Mouse (Mus musculus) olfactory bulb, adult 2 months (tissue): ENCODE results near the gene Tcf7l1. TPM values are rescaled to one million over a fixed set of nuclear protein-coding genes. Genes with fewer than 3 reads are reported as not detected.

Source experiments
- H3K27ac ChIP-seq: fragments of 200-500 bp; 2 replicates; pipeline ENCODE4 v1.5.1; 2012; ENCODE audit warnings: low read depth, low read length; ENCODE audit not compliant: insufficient read depth
- H3K4me1 ChIP-seq: fragments of 200-500 bp; 2 replicates; pipeline ENCODE4 v1.6.1; 2012; ENCODE audit warnings: low read length; ENCODE audit not compliant: control insufficient read depth, insufficient read depth
- H3K4me3 ChIP-seq: fragments of 200-500 bp; 2 replicates; pipeline ENCODE4 v1.5.1; 2012; ENCODE audit warnings: mild to moderate bottlenecking, low read depth, low read length, moderate library complexity; ENCODE audit not compliant: insufficient read depth
- CTCF ChIP-seq: fragments of 200-500 bp; IDR thresholded peaks from 2 replicates; pipeline ENCODE4 v1.5.1; 2012; ENCODE audit warnings: low read depth, mild to moderate bottlenecking, low read length, moderate library complexity; ENCODE audit not compliant: insufficient read depth
- POLR2A ChIP-seq: fragments of 200-500 bp; IDR thresholded peaks from 2 replicates; pipeline ENCODE4 v1.6.1; 2012; ENCODE audit warnings: mild to moderate bottlenecking, low read depth, low read length, moderate library complexity; ENCODE audit not compliant: insufficient read depth
- WGBS: fragments of 180-500 bp; shearing (Covaris S2); methylation state at CpG from one replicate; pipeline ENCODE4 v1.1.7; 2018; 5-methylcytosine and 5-hydroxymethylcytosine counted together
- polyA plus RNA-seq: library from polyadenylated mRNA; stranded (reverse); fragments of >200 nt; gene quantifications from 2 replicates; pipeline ENCODE4 v1.2.4, GENCODE M21; 2012; ENCODE audit warnings: low replicate concordance; ENCODE audit not compliant: missing spikeins, insufficient read depth, insufficient read length

The Tcf7l1 gene
- polyA plus RNA-seq, 1 experiment: not detected

- TF ChIP-seq CTCF (no peak), POLR2A (no peak)
- no peak overlapping the region for H3K27ac ChIP-seq
- peaks cover 2% of the 10 kb centered on the region for H3K4me1 ChIP-seq
- H3K4me3 ChIP-seq: no peak overlapping the region
- WGBS: 89% methylated on average over 10 of the region's 10 CpGs
These were observed 154.7 kb downstream of the Tcf7l1 start for GRCm38 (mm10) chr6:72634311-72634710.

GRCm38 (mm10) chr6:72631700-72632099 lies 157.4 kb downstream of the Tcf7l1 start:
- Histone ChIP-seq H3K4me3 (no peak overlapping the region), H3K4me1 (peaks cover 2% of the 10 kb centered on the region), H3K27ac (no peak overlapping the region)
- WGBS: 69% methylated on average over 6 of the region's 6 CpGs
- TF ChIP-seq CTCF (no peak), POLR2A (no peak)

- H3K4me3 ChIP-seq: no peak overlapping the region
- TF ChIP-seq CTCF (no peak), POLR2A (no peak)
- no peak overlapping the region for H3K27ac ChIP-seq
- H3K4me1 ChIP-seq: no peaks in the 10 kb centered on the region
- 95% methylated on average over 14 of the region's 14 CpGs for WGBS
These were observed 158.1 kb downstream of the Tcf7l1 start for GRCm38 (mm10) chr6:72630961-72631360.

GRCm38 (mm10) chr6:72630370-72630769 lies 158.7 kb downstream of the Tcf7l1 start:
- 94% methylated on average over 2 of the region's 2 CpGs for WGBS
- Histone ChIP-seq H3K4me1 (no peaks in the 10 kb centered on the region), H3K27ac (no peak overlapping the region), H3K4me3 (no peak overlapping the region)
- TF ChIP-seq CTCF: no peak
- TF ChIP-seq POLR2A: no peak

GRCm38 (mm10) chr6:72627276-72627675 lies 161.8 kb downstream of the Tcf7l1 start:
- H3K27ac ChIP-seq: no peak overlapping the region
- no peak overlapping the region for H3K4me3 ChIP-seq
- no peak for TF ChIP-seq CTCF
- TF ChIP-seq POLR2A: no peak
- H3K4me1 ChIP-seq: no peaks in the 10 kb centered on the region
- WGBS: 73% methylated on average over 16 of the region's 16 CpGs

- no peak overlapping the region for H3K4me3 ChIP-seq
- H3K27ac ChIP-seq: no peak overlapping the region
- TF ChIP-seq POLR2A (no peak), CTCF (no peak)
- no peaks in the 10 kb centered on the region for H3K4me1 ChIP-seq
- WGBS: 88% methylated on average over 7 of the region's 7 CpGs
These were observed 162.7 kb downstream of the Tcf7l1 start for GRCm38 (mm10) chr6:72626391-72626790.

GRCm38 (mm10) chr6:72623661-72624402 lies 165.2 kb downstream of the Tcf7l1 start:
- TF ChIP-seq POLR2A (no peak), CTCF (no peak)
- 89% methylated on average over 8 of the region's 8 CpGs for WGBS
- no peaks in the 10 kb centered on the region for H3K4me1 ChIP-seq

GRCm38 (mm10) chr6:72622917-72623316 lies 166.1 kb downstream of the Tcf7l1 start:
- Histone ChIP-seq H3K27ac (no peak overlapping the region), H3K4me1 (no peaks in the 10 kb centered on the region), H3K4me3 (no peak overlapping the region)
- TF ChIP-seq CTCF (no peak), POLR2A (no peak)
- WGBS: 42% methylated on average over 3 of the region's 3 CpGs

More at GRCm38 (mm10) chr6:72623661-72624402, 165.2 kb downstream of the Tcf7l1 start:
- no peak overlapping the region for H3K4me3 ChIP-seq
- H3K27ac ChIP-seq: no peak overlapping the region

GRCm38 (mm10) chr6:72620920-72621319 lies 168.1 kb downstream of the Tcf7l1 start:
- Histone ChIP-seq H3K27ac (no peak overlapping the region), H3K4me3 (no peak overlapping the region), H3K4me1 (peaks cover under 1% of the 10 kb centered on the region; the same call in 1 of the 2 replicates)
- 91% methylated on average over 5 of the region's 5 CpGs for WGBS
- TF ChIP-seq CTCF (no peak), POLR2A (no peak)
